Mouse (Mus musculus) limb, embryonic 14.5 days (tissue): Measurements from ENCODE around the gene Arl9. TPM values are rescaled to one million over a fixed set of nuclear protein-coding genes. Genes with fewer than 3 reads are reported as not detected.
"Not testable (repeated sequence)": the region's sequence is repeated elsewhere in the genome, so short reads cannot be mapped to it uniquely, and the experiment has no call there.

Source experiments
- ATAC-seq: fragments of 200-750 bp; cut with Nextera tagmentation; 2 replicates; pipeline ENCODE4 v1.8.0; 2017; ENCODE audit warnings: low read depth, moderate number of reproducible peaks, moderate TSS enrichment; ENCODE audit not compliant: low FRiP score
- DNase-seq: peaks from one replicate; pipeline ENCODE4 v3.0.0-alpha.2; 2015; ENCODE audit warnings: low spot score
- H3K27ac ChIP-seq: fragments of 300-500 bp; sonication (generic); replicated peaks from 2 replicates; pipeline ENCODE4 v1.5.1; 2014; ENCODE audit warnings: low read depth, mild to moderate bottlenecking, low read length, moderate library complexity, mixed read lengths
- H3K27me3 ChIP-seq: fragments of 300-500 bp; sonication (generic); 2 replicates; pipeline ENCODE4 v1.6.1; 2014; ENCODE audit warnings: low read length, mixed read lengths; ENCODE audit not compliant: control insufficient read depth, insufficient read depth
- H3K36me3 ChIP-seq: fragments of 300-500 bp; sonication (generic); 2 replicates; pipeline ENCODE4 v1.6.1; 2014; ENCODE audit warnings: mild to moderate bottlenecking, low read length, moderate library complexity, mixed read lengths; ENCODE audit not compliant: control insufficient read depth, insufficient read depth
- H3K4me1 ChIP-seq: fragments of 300-500 bp; sonication (generic); 2 replicates; pipeline ENCODE4 v1.6.1; 2014; ENCODE audit warnings: antibody characterized with exemption, low read length, mixed read lengths; ENCODE audit not compliant: control insufficient read depth, insufficient read depth
- H3K4me2 ChIP-seq: fragments of 300-500 bp; sonication (generic); replicated peaks from 2 replicates; pipeline ENCODE4 v1.6.1; 2014; ENCODE audit warnings: low read depth, mild to moderate bottlenecking, low read length, moderate library complexity; ENCODE audit not compliant: severe bottlenecking
- H3K4me3 ChIP-seq: fragments of 300-500 bp; sonication (generic); replicated peaks from 2 replicates; pipeline ENCODE4 v1.5.1; 2014; ENCODE audit warnings: low read length
- H3K9ac ChIP-seq: fragments of 300-500 bp; sonication (generic); 2 replicates; pipeline ENCODE4 v1.6.1; 2014; ENCODE audit warnings: mild to moderate bottlenecking, low read depth, low read length, moderate library complexity; ENCODE audit not compliant: severe bottlenecking
- H3K9me3 ChIP-seq: fragments of 300-500 bp; sonication (generic); 2 replicates; pipeline ENCODE4 v1.6.1; 2016; ENCODE audit warnings: low read length; ENCODE audit not compliant: control insufficient read depth
- POLR2A ChIP-seq: fragments of 200-500 bp; IDR thresholded peaks from 2 replicates; pipeline ENCODE4 v1.8.0; 2012; ENCODE audit warnings: inconsistent platforms, mild to moderate bottlenecking, moderate library complexity, borderline replicate concordance; ENCODE audit not compliant: insufficient read depth, insufficient read length; ENCODE audit errors: extremely low read depth
- WGBS: fragments of 180-500 bp; shearing (Covaris S2); extraction: QIAGEN DNeasy Blood & Tissue Kit; methylation state at CpG from one replicate; pipeline ENCODE4 v1.1.7; 2014; 5-methylcytosine and 5-hydroxymethylcytosine counted together
- polyA plus RNA-seq, 2 experiments: library from polyadenylated mRNA; depleted of rRNA in 1 of 2; stranded (reverse) in 1 of 2; unstranded in 1 of 2; fragments of >200 nt; fragmentation: Nextera tagmentation in 1 of 2; extraction: Ambion mirVana in 1 of 2; gene quantifications; 2 replicates each; pipeline versions ENCODE4 v1.2.1 to v1.2.3; 2012 to 2014

The Arl9 gene
- polyA plus RNA-seq, 2 experiments = 0.58 TPM; not detected in 1

GRCm38 (mm10) chr5:77015544-77016482 is 12.0 kb downstream of the Arl9 start, which contains the start of gene Thegl:
Gene Thegl, plus strand, starts transcription at chr5:77016023.
- no peaks in the 10 kb centered on the region for H3K4me1 ChIP-seq
- H3K4me3 ChIP-seq = peak within 1 kb of the TSS; percentile 49
- peak within 1 kb of the TSS; percentile 34 for H3K9ac ChIP-seq
- H3K36me3 ChIP-seq = no peaks in the 10 kb centered on the region
- no peaks in the 10 kb centered on the region for H3K9me3 ChIP-seq
- 12% methylated on average over 57 of the region's 57 CpGs for WGBS
- ATAC-seq (peak; percentile 93), DNase-seq (peak; percentile 84)
- H3K4me2 ChIP-seq = peak within 1 kb of the TSS; percentile 78
- TF ChIP-seq POLR2A = no peak
- H3K27me3 ChIP-seq = peaks cover 5% of the 10 kb centered on the region; the same call in 1 of the 2 replicates
- no peak within 1 kb of the TSS for H3K27ac ChIP-seq

- DNase-seq (no peak), ATAC-seq (no peak)
- H3K36me3 ChIP-seq = no peaks in the 10 kb centered on the region
- 69% methylated on average over 3 of the region's 3 CpGs for WGBS
- no peaks in the 10 kb centered on the region for H3K9me3 ChIP-seq
- no peak overlapping the region for H3K4me3 ChIP-seq
- H3K9ac ChIP-seq = no peak overlapping the region
- TF ChIP-seq POLR2A = no peak
- H3K4me1 ChIP-seq = no peaks in the 10 kb centered on the region
- H3K27me3 ChIP-seq = no peaks in the 10 kb centered on the region
- H3K27ac ChIP-seq = no peak overlapping the region
- H3K4me2 ChIP-seq = no peak overlapping the region
These were observed 24.2 kb downstream of the Arl9 start for GRCm38 (mm10) chr5:77028034-77028433.

- 77% methylated on average over 5 of the region's 5 CpGs for WGBS
- no peaks in the 10 kb centered on the region for H3K4me1 ChIP-seq
- no peak for ATAC-seq
- no peaks in the 10 kb centered on the region for H3K36me3 ChIP-seq
- no peak for TF ChIP-seq POLR2A
- no peak for DNase-seq
- no peak overlapping the region for H3K4me2 ChIP-seq
- H3K4me3 ChIP-seq = no peak overlapping the region
- no peaks in the 10 kb centered on the region for H3K27me3 ChIP-seq
- H3K9ac ChIP-seq = no peak overlapping the region
- H3K27ac ChIP-seq = no peak overlapping the region
- no peaks in the 10 kb centered on the region for H3K9me3 ChIP-seq
These were observed 25.9 kb downstream of the Arl9 start for GRCm38 (mm10) chr5:77029735-77030134.

GRCm38 (mm10) chr5:77035101-77035500 is 31.2 kb downstream of the Arl9 start:
- H3K9me3 ChIP-seq, H3K4me1 ChIP-seq, H3K27ac ChIP-seq, DNase-seq, H3K27me3 ChIP-seq, H3K9ac ChIP-seq, ATAC-seq, H3K36me3 ChIP-seq, H3K4me2 ChIP-seq, H3K4me3 ChIP-seq: not testable (repeated sequence)

GRCm38 (mm10) chr5:77038451-77038850 is 34.6 kb downstream of the Arl9 start:
- DNase-seq (no peak), ATAC-seq (no peak)
- no peaks in the 10 kb centered on the region for H3K27me3 ChIP-seq
- H3K9ac ChIP-seq = no peak overlapping the region
- no peak for TF ChIP-seq POLR2A
- H3K9me3 ChIP-seq = no peaks in the 10 kb centered on the region
- no peak overlapping the region for H3K27ac ChIP-seq
- 76% methylated on average over 10 of the region's 10 CpGs for WGBS
- H3K4me1 ChIP-seq = no peaks in the 10 kb centered on the region
- H3K4me2 ChIP-seq = no peak overlapping the region
- H3K4me3 ChIP-seq = no peak overlapping the region
- H3K36me3 ChIP-seq = no peaks in the 10 kb centered on the region
